Mouse (Mus musculus) lung, embryonic 16.5 days (tissue): Measurements from ENCODE around the gene Sav1. TPM values are rescaled to one million over a fixed set of nuclear protein-coding genes. Genes with fewer than 3 reads are reported as not detected.
A peak's percentile ranks its signal among the peaks of the same experiment; 100 is the strongest.

Experiments used
- ATAC-seq: fragments of 200-750 bp; cut with Nextera tagmentation; 2 replicates; pipeline ENCODE4 v1.8.0; 2017; ENCODE audit warnings: low read depth, mild to moderate bottlenecking, moderate library complexity
- H3K27ac ChIP-seq: fragments of 300-500 bp; sonication (generic); 2 replicates; pipeline ENCODE4 v1.5.1; 2014; ENCODE audit warnings: mild to moderate bottlenecking, control low read depth, low read length
- H3K27me3 ChIP-seq: fragments of 300-500 bp; sonication (generic); 2 replicates; pipeline ENCODE4 v1.6.1; 2014; ENCODE audit warnings: low read depth, low read length, mixed read lengths; ENCODE audit not compliant: control insufficient read depth, insufficient read depth
- H3K36me3 ChIP-seq: fragments of 300-500 bp; sonication (generic); 2 replicates; pipeline ENCODE4 v1.6.1; 2014; ENCODE audit warnings: low read length; ENCODE audit not compliant: control insufficient read depth, insufficient read depth
- H3K4me1 ChIP-seq: fragments of 300-500 bp; sonication (generic); replicated peaks from 2 replicates; pipeline ENCODE4 v1.6.1; 2014; ENCODE audit warnings: low read length, mixed read lengths; ENCODE audit not compliant: control insufficient read depth, insufficient read depth
- H3K4me2 ChIP-seq: fragments of 300-500 bp; sonication (generic); 2 replicates; pipeline ENCODE4 v1.6.1; 2014; ENCODE audit warnings: low read depth, low read length, control low read depth
- H3K4me3 ChIP-seq: fragments of 300-500 bp; sonication (generic); 2 replicates; pipeline ENCODE4 v1.5.1; 2014; ENCODE audit warnings: mild to moderate bottlenecking, low read length, control low read depth
- H3K9ac ChIP-seq: fragments of 300-500 bp; sonication (generic); 2 replicates; pipeline ENCODE4 v1.6.1; 2014; ENCODE audit warnings: low read length, control low read depth
- H3K9me3 ChIP-seq: fragments of 300-500 bp; sonication (generic); 2 replicates; pipeline ENCODE4 v1.6.1; 2016; ENCODE audit warnings: low read length; ENCODE audit not compliant: control insufficient read depth
- WGBS: fragments of 180-500 bp; shearing (Covaris S2); extraction: QIAGEN DNeasy Blood & Tissue Kit; methylation state at CpG from one replicate; pipeline ENCODE4 v1.1.7; 2014; 5-methylcytosine and 5-hydroxymethylcytosine counted together
- polyA plus RNA-seq: library from polyadenylated mRNA; unstranded; fragments of >200 nt; fragmentation: Nextera tagmentation; extraction: Ambion mirVana; gene quantifications from 2 replicates; pipeline ENCODE4 v1.2.1, GENCODE M21; 2015

Sav1 gene
- polyA plus RNA-seq, 1 experiment from 2014 or later = 1.5 TPM

- no peak overlapping the region for H3K4me3 ChIP-seq
- no peaks in the 10 kb centered on the region for H3K4me1 ChIP-seq
- H3K4me2 ChIP-seq = no peak overlapping the region
- H3K27me3 ChIP-seq = no peaks in the 10 kb centered on the region
- no peak overlapping the region for H3K27ac ChIP-seq
- H3K9me3 ChIP-seq = no peaks in the 10 kb centered on the region
- 58% methylated on average over 13 of the region's 13 CpGs for WGBS
- no peak overlapping the region for H3K9ac ChIP-seq
- no peaks in the 10 kb centered on the region for H3K36me3 ChIP-seq
- no peak for ATAC-seq
These were observed 11.6 kb upstream of the Sav1 start for GRCm38 (mm10) chr12:69998186-69998983.

GRCm38 (mm10) chr12:69995382-69995781 is 8.6 kb upstream of the Sav1 start:
- no peaks in the 10 kb centered on the region for H3K27me3 ChIP-seq
- H3K4me1 ChIP-seq = no peaks in the 10 kb centered on the region
- no peak overlapping the region for H3K9ac ChIP-seq
- ATAC-seq = no peak
- H3K27ac ChIP-seq = no peak overlapping the region
- no peaks in the 10 kb centered on the region for H3K9me3 ChIP-seq
- no peak overlapping the region for H3K4me3 ChIP-seq
- WGBS = 70% methylated on average over 3 of the region's 3 CpGs
- no peak overlapping the region for H3K4me2 ChIP-seq
- no peaks in the 10 kb centered on the region for H3K36me3 ChIP-seq

GRCm38 (mm10) chr12:69986241-69986762 is 500 bp downstream of the Sav1 start:
- Histone ChIP-seq H3K9ac (peak overlapping the region; percentile 98), H3K9me3 (no peaks in the 10 kb centered on the region), H3K27me3 (no peaks in the 10 kb centered on the region), H3K4me3 (peak overlapping the region; percentile 94), H3K27ac (peak overlapping the region; percentile 90), H3K36me3 (peaks cover 15% of the 10 kb centered on the region), H3K4me1 (peaks cover 12% of the 10 kb centered on the region), H3K4me2 (peak overlapping the region; percentile 86)
- WGBS = under 1% methylated on average over 34 of the region's 36 CpGs
- ATAC-seq = peak; percentile 57

- ATAC-seq = no peak
- peaks cover 15% of the 10 kb centered on the region for H3K36me3 ChIP-seq
- peak overlapping the region; percentile 98 for H3K9ac ChIP-seq
- no peaks in the 10 kb centered on the region for H3K27me3 ChIP-seq
- peak overlapping the region; percentile 86 for H3K4me2 ChIP-seq
- no peaks in the 10 kb centered on the region for H3K9me3 ChIP-seq
- H3K4me3 ChIP-seq = peak overlapping the region; percentile 94
- WGBS = 20% methylated on average over 4 of the region's 4 CpGs
- peaks cover 14% of the 10 kb centered on the region for H3K4me1 ChIP-seq
- H3K27ac ChIP-seq = no peak overlapping the region
These were observed 1.3 kb downstream of the Sav1 start for GRCm38 (mm10) chr12:69985546-69985945.

GRCm38 (mm10) chr12:69982874-69983273 is 3.9 kb downstream of the Sav1 start:
- H3K36me3 ChIP-seq = peaks cover 15% of the 10 kb centered on the region
- H3K27me3 ChIP-seq = no peaks in the 10 kb centered on the region
- ATAC-seq = no peak
- no peaks in the 10 kb centered on the region for H3K9me3 ChIP-seq
- WGBS = 67% methylated on average over 5 of the region's 5 CpGs
- no peak overlapping the region for H3K9ac ChIP-seq
- H3K27ac ChIP-seq = no peak overlapping the region
- no peak overlapping the region for H3K4me3 ChIP-seq
- peaks cover 14% of the 10 kb centered on the region for H3K4me1 ChIP-seq
- H3K4me2 ChIP-seq = no peak overlapping the region

- no peak overlapping the region for H3K4me2 ChIP-seq
These were observed 9.3 kb downstream of the Sav1 start for GRCm38 (mm10) chr12:69977376-69977998.

GRCm38 (mm10) chr12:69976688-69977087 is 10.1 kb downstream of the Sav1 start:
- WGBS = 64% methylated on average over 6 of the region's 6 CpGs
- ATAC-seq = no peak
- Histone ChIP-seq H3K4me2 (no peak overlapping the region), H3K4me1 (0 out of 2 replicates have a peak, but pooled peaks cover 5% of the 10 kb centered on the region), H3K4me3 (no peak overlapping the region), H3K9me3 (no peaks in the 10 kb centered on the region), H3K27me3 (no peaks in the 10 kb centered on the region), H3K27ac (no peak overlapping the region), H3K9ac (no peak overlapping the region), H3K36me3 (peaks cover 5% of the 10 kb centered on the region; the same call in 1 of the 2 replicates)

More at GRCm38 (mm10) chr12:69977376-69977998, 9.3 kb downstream of the Sav1 start:
- Histone ChIP-seq H3K4me1 (0 out of 2 replicates have a peak, but pooled peaks cover 7% of the 10 kb centered on the region), H3K4me3 (no peak overlapping the region), H3K27me3 (no peaks in the 10 kb centered on the region), H3K9me3 (no peaks in the 10 kb centered on the region), H3K27ac (peak overlapping the region; percentile 1; the same call in 1 of the 2 replicates), H3K9ac (no peak overlapping the region), H3K36me3 (peaks cover 7% of the 10 kb centered on the region; the same call in 1 of the 2 replicates)
- peak; percentile 71 for ATAC-seq
- WGBS = 62% methylated on average over 9 of the region's 9 CpGs

GRCm38 (mm10) chr12:69973666-69974065 is 13.1 kb downstream of the Sav1 start:
- ATAC-seq = no peak
- 0 out of 2 replicates have a peak, but pooled peaks cover 3% of the 10 kb centered on the region for H3K4me1 ChIP-seq
- H3K4me2 ChIP-seq = no peak overlapping the region

GRCm38 (mm10) chr12:69968154-69968553 is 18.6 kb downstream of the Sav1 start:
- peak; percentile 51; the same call in 1 of the 2 replicates for ATAC-seq
- H3K27ac ChIP-seq = no peak overlapping the region
- H3K36me3 ChIP-seq = peaks cover 25% of the 10 kb centered on the region
- H3K9ac ChIP-seq = no peak overlapping the region
- no peak overlapping the region for H3K4me3 ChIP-seq
- H3K9me3 ChIP-seq = no peaks in the 10 kb centered on the region
- no peaks in the 10 kb centered on the region for H3K4me1 ChIP-seq
- H3K27me3 ChIP-seq = no peaks in the 10 kb centered on the region
- no peak overlapping the region for H3K4me2 ChIP-seq
- WGBS = 60% methylated on average over 5 of the region's 5 CpGs

More at GRCm38 (mm10) chr12:69973666-69974065, 13.1 kb downstream of the Sav1 start:
- Histone ChIP-seq H3K36me3 (peaks cover 15% of the 10 kb centered on the region), H3K27me3 (no peaks in the 10 kb centered on the region), H3K4me3 (no peak overlapping the region), H3K9ac (no peak overlapping the region), H3K27ac (no peak overlapping the region), H3K9me3 (no peaks in the 10 kb centered on the region)
